Mouse (Mus musculus) spleen, postnatal 14 days (tissue): Measurements from ENCODE around the gene Ppfibp2.
A peak's percentile ranks its signal among the peaks of the same experiment; 100 is the strongest.

Experiments
- DNase-seq, 2 experiments: peaks; one replicate each; pipeline ENCODE4 v3.0.0; 2021 to 2022; ENCODE audit warnings: low spot score in 2 of 2

Ppfibp2 gene

GRCm38 (mm10) chr7:107610880-107611279 lies 15.9 kb downstream of the Ppfibp2 start:
- no peak for DNase-seq

GRCm38 (mm10) chr7:107618028-107618992 lies 23.3 kb downstream of the Ppfibp2 start:
- DNase-seq = no peak

- DNase-seq = no peak
Measured at GRCm38 (mm10) chr7:107619225-107619624, 24.2 kb downstream of the Ppfibp2 start.

GRCm38 (mm10) chr7:107620137-107620536 lies 25.1 kb downstream of the Ppfibp2 start:
- no peak for DNase-seq

- no peak for DNase-seq
Measured at GRCm38 (mm10) chr7:107624432-107624831, 29.4 kb downstream of the Ppfibp2 start.

- no peak for DNase-seq
Measured at GRCm38 (mm10) chr7:107625061-107625460, 30.1 kb downstream of the Ppfibp2 start, which contains the start of gene 5330417H12Rik. Gene 5330417H12Rik (minus strand): TSS chr7:107625161.

GRCm38 (mm10) chr7:107625781-107626180 lies 30.8 kb downstream of the Ppfibp2 start:
- DNase-seq = no peak

- DNase-seq = no peak
Measured at GRCm38 (mm10) chr7:107628383-107628782, 33.4 kb downstream of the Ppfibp2 start.

GRCm38 (mm10) chr7:107633201-107633600 lies 38.2 kb downstream of the Ppfibp2 start:
- no peak for DNase-seq

- no peak for DNase-seq
Measured at GRCm38 (mm10) chr7:107637398-107637797, 42.4 kb downstream of the Ppfibp2 start.

GRCm38 (mm10) chr7:107638026-107638425 lies 43.0 kb downstream of the Ppfibp2 start:
- no peak for DNase-seq

- DNase-seq = no peak
Measured at GRCm38 (mm10) chr7:107642586-107643275, 47.7 kb downstream of the Ppfibp2 start.

- no peak for DNase-seq
Measured at GRCm38 (mm10) chr7:107644987-107645386, 50.0 kb downstream of the Ppfibp2 start.

GRCm38 (mm10) chr7:107648937-107649688 lies 54.1 kb downstream of the Ppfibp2 start:
- no peak for DNase-seq

GRCm38 (mm10) chr7:107649990-107650389 lies 55.0 kb downstream of the Ppfibp2 start:
- DNase-seq = no peak

GRCm38 (mm10) chr7:107651821-107652220 lies 56.8 kb downstream of the Ppfibp2 start:
- no peak for DNase-seq

GRCm38 (mm10) chr7:107656451-107656850 lies 61.4 kb downstream of the Ppfibp2 start:
- DNase-seq = no peak

- no peak for DNase-seq
Measured at GRCm38 (mm10) chr7:107659186-107659918, 64.3 kb downstream of the Ppfibp2 start.

- peak in 1 of 2 experiments; percentile 42 for DNase-seq
Measured at GRCm38 (mm10) chr7:107661189-107661842, 66.3 kb downstream of the Ppfibp2 start.

GRCm38 (mm10) chr7:107661843-107662281 lies 66.9 kb downstream of the Ppfibp2 start:
- no peak for DNase-seq

GRCm38 (mm10) chr7:107663621-107664020 lies 68.6 kb downstream of the Ppfibp2 start:
- no peak for DNase-seq
